Mouse (Mus musculus) bone marrow, adult 2 months (tissue): ENCODE results near the gene Ncoa1. TPM values are rescaled to one million over a fixed set of nuclear protein-coding genes. Genes with fewer than 3 reads are reported as not detected.

Experiments used
- H3K27ac ChIP-seq: fragments of 200-500 bp; 2 replicates; pipeline ENCODE4 v1.5.1; 2012; ENCODE audit warnings: low read depth, mild to moderate bottlenecking, control low read depth, inconsistent platforms, low read length; ENCODE audit not compliant: control insufficient read depth, poor library complexity, insufficient read depth
- H3K4me1 ChIP-seq: fragments of 200-500 bp; 2 replicates; pipeline ENCODE4 v1.6.1; 2011; ENCODE audit warnings: low read length; ENCODE audit not compliant: control insufficient read depth, insufficient read depth
- H3K4me3 ChIP-seq: fragments of 200-500 bp; replicated peaks from 2 replicates; pipeline ENCODE3; 2011; ENCODE audit warnings: mild to moderate bottlenecking, low read depth, low read length, control low read depth; ENCODE audit not compliant: control insufficient read depth
- CTCF ChIP-seq: fragments of 200-500 bp; IDR thresholded peaks from 2 replicates; pipeline ENCODE4 v1.5.1; 2011; ENCODE audit warnings: low read length, control low read depth; ENCODE audit not compliant: control insufficient read depth, insufficient read depth
- POLR2A ChIP-seq: fragments of 200-500 bp; IDR thresholded peaks from 2 replicates; pipeline ENCODE4 v1.6.1; 2011; ENCODE audit warnings: low read depth, mild to moderate bottlenecking, control low read depth, low read length, borderline replicate concordance; ENCODE audit not compliant: control insufficient read depth
- WGBS: fragments of 180-500 bp; shearing (Covaris S2); methylation state at CpG from one replicate; pipeline ENCODE4 v1.1.7; 2018; 5-methylcytosine and 5-hydroxymethylcytosine counted together
- polyA plus RNA-seq: library from polyadenylated mRNA; stranded (reverse); fragments of >200 nt; gene quantifications from 2 replicates; pipeline ENCODE4 v1.2.4, GENCODE M21; 2011; ENCODE audit warnings: low replicate concordance; ENCODE audit not compliant: missing spikeins, insufficient read depth, insufficient read length

Gene Ncoa1
- polyA plus RNA-seq, result 4.5 and 16.2 TPM in 2 replicates

- peak within 1 kb of the TSS; percentile 100 for H3K4me3 ChIP-seq
- H3K4me1 ChIP-seq, result no peaks in the 10 kb centered on the region; the same call in 1 of the 2 replicates
- peak within 1 kb of the TSS; percentile 92 for H3K27ac ChIP-seq
- TF ChIP-seq CTCF, result peak; percentile 24; the same call in 1 of the 2 replicates
- TF ChIP-seq POLR2A, result peak; percentile 64; the same call in 1 of the 2 replicates
- 4% methylated on average over 64 of the region's 98 CpGs for WGBS
These were observed at the start of gene Ncoa1 for GRCm38 (mm10) chr12:4476832-4477671. Ncoa1 (minus strand) TSS chr12:4477182.

GRCm38 (mm10) chr12:4524546-4524945, 47.6 kb upstream of the Ncoa1 start:
- no peaks in the 10 kb centered on the region for H3K4me1 ChIP-seq
- H3K4me3 ChIP-seq, result no peak overlapping the region
- no peak for TF ChIP-seq CTCF
- H3K27ac ChIP-seq, result no peak overlapping the region
- WGBS, result 61% methylated on average over 7 of the region's 7 CpGs

GRCm38 (mm10) chr12:4523688-4524298, 46.8 kb upstream of the Ncoa1 start:
- H3K27ac ChIP-seq, result no peak overlapping the region
- TF ChIP-seq POLR2A, result no peak
- TF ChIP-seq CTCF, result no peak
- H3K4me1 ChIP-seq, result no peaks in the 10 kb centered on the region
- no peak overlapping the region for H3K4me3 ChIP-seq
- WGBS, result 83% methylated on average over 9 of the region's 9 CpGs

- Histone ChIP-seq H3K27ac (no peak overlapping the region), H3K4me3 (no peak overlapping the region), H3K4me1 (no peaks in the 10 kb centered on the region)
- WGBS, result 73% methylated on average over 10 of the region's 10 CpGs
- no peak for TF ChIP-seq POLR2A
- TF ChIP-seq CTCF, result no peak
These were observed 46.2 kb upstream of the Ncoa1 start for GRCm38 (mm10) chr12:4523208-4523607.

GRCm38 (mm10) chr12:4518957-4519356, 42.0 kb upstream of the Ncoa1 start:
- Histone ChIP-seq H3K27ac (no peak overlapping the region), H3K4me1 (no peaks in the 10 kb centered on the region), H3K4me3 (no peak overlapping the region)
- no peak for TF ChIP-seq POLR2A
- no peak for TF ChIP-seq CTCF
- 86% methylated on average over 11 of the region's 11 CpGs for WGBS

GRCm38 (mm10) chr12:4509591-4510061, 32.6 kb upstream of the Ncoa1 start:
- no peak for TF ChIP-seq CTCF
- TF ChIP-seq POLR2A, result no peak
- no peak overlapping the region for H3K27ac ChIP-seq
- no peaks in the 10 kb centered on the region for H3K4me1 ChIP-seq
- no peak overlapping the region for H3K4me3 ChIP-seq
- 86% methylated on average over 12 of the region's 12 CpGs for WGBS

GRCm38 (mm10) chr12:4508182-4508581, 31.2 kb upstream of the Ncoa1 start:
- Histone ChIP-seq H3K4me3 (no peak overlapping the region), H3K27ac (no peak overlapping the region), H3K4me1 (no peaks in the 10 kb centered on the region)
- 19% methylated on average over 1 of the region's 1 CpGs for WGBS
- TF ChIP-seq POLR2A (no peak), CTCF (no peak)

GRCm38 (mm10) chr12:4507461-4507860, 30.5 kb upstream of the Ncoa1 start:
- Histone ChIP-seq H3K27ac (no peak overlapping the region), H3K4me1 (no peaks in the 10 kb centered on the region), H3K4me3 (no peak overlapping the region)
- WGBS, result 67% methylated on average over 6 of the region's 6 CpGs
- TF ChIP-seq CTCF, result no peak
- TF ChIP-seq POLR2A, result no peak
